Mouse (Mus musculus): ENCODE data around the gene Gm20594. TPM values are rescaled to one million over a fixed set of nuclear protein-coding genes. Genes with fewer than 3 reads are reported as not detected.

Gm20594 gene
- not detected in 2 replicates for total RNA-seq (2023)

DNA sequence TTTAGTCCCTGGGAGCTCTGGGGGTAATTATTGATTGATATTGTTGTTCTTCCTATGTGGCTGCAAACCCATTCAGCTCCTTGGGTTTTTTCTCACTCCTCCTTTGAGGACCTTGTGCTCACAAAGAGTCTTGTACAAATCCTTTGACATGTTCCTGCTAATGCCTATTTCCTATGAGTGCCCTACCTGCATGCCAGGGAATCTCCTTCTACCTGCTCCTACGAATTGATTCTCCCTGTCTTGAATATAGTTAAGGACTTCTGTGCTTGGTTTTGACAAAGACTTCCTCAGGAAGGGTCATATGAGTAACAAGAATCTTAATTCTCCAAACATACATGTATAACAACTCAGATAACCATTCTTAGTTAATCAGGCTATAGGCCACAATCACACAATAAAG is at the start of gene Gm20594:
TSS of gene Gm20594 (plus strand) at position 301 of the 400 bp plus-strand sequence.

Other genes with a start within 250 kb of the Gm20594 start
- gene Lrrtm4, start 201.0 kb downstream of the Gm20594 start, total RNA-seq (2023) = not detected in 2 replicates

Data from neutrophil, adult 65 days (primary cell).